Mouse (Mus musculus): ENCODE data around the gene Dapk1. TPM values are rescaled to one million over a fixed set of nuclear protein-coding genes. Genes with fewer than 3 reads are reported as not detected.

Dapk1 gene
- polyA plus RNA-seq, 1 experiment from 2014 or later = 34.1 TPM

DNA sequence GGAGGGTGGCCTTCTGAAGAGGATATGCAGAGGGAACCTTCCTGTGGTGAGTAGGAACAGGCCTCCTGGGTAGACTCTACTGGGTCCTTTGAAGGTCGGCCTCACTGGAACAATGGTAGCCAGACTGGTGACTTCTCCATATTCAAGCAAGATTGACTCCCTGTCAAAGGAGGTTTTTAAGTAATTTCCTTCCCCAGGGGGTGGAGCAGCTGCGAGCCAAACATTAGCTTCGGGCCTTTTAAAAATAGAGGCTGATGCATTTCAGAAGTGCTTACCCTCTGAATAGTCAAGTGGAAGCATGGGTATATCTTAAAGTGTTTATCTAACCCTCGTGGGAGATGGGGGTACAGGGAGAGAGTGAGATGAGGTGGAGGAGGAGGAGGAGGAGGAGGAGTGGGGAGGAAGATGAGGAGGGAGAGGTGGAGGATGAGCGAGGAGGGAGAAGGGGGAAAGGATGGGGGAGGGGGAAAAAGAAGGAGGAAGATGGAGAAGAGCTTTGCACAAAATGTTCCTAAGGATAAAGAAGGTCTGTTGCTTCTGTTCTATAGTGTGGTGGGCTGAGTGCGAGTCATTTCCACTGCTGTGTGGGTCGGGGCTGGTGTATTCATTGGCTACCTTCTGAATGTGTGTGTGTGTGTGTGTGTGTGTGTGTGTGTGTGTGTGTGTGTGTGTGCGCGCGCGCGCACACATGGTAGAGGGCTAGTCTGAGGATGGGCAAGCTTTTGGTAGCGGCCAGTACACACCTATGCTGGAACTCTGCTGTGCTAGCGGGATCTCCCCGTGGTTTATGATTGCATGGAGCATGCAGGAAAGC lies 26.3 kb downstream of the Dapk1 start:
- no peak for ATAC-seq
- H3K9ac ChIP-seq (ENCODE audit: low read length) = no peak overlapping the region
- H3K27me3 ChIP-seq (replicated peaks; ENCODE audit: control insufficient read depth, insufficient read depth, low read length) = no peaks in the 10 kb centered on the region
- H3K4me1 ChIP-seq (ENCODE audit: control insufficient read depth, insufficient read depth, low read length) = 0 out of 2 replicates have a peak, but pooled peaks cover 2% of the 10 kb centered on the region
- 30% methylated on average over 15 of the region's 15 CpGs for WGBS
- no peaks in the 10 kb centered on the region for H3K9me3 ChIP-seq (replicated peaks; ENCODE audit: control insufficient read depth, low read length)
- DNase-seq (ENCODE audit: low spot score) = no peak
- H3K4me2 ChIP-seq (ENCODE audit: low read length) = no peak overlapping the region
- no peak overlapping the region for H3K4me3 ChIP-seq (ENCODE audit: low read depth, low read length)
- no peak overlapping the region for H3K27ac ChIP-seq (ENCODE audit: low read depth, low read length)
- H3K36me3 ChIP-seq (ENCODE audit: control insufficient read depth, insufficient read depth, low read length) = no peaks in the 10 kb centered on the region

DNA sequence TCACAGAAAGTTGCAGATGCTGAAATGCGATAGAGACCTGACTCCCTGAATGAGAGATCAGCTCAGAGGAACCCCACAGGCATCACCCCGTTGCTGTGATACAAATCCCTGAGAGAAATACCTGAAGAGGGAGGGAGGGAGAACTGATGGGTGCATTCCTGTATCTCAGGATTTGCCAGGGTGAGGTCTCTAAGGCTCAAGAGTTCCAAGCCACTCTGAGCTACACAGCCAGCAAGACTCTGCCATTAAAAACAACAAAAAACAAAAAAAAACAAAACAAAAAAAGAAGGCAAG lies 26.9 kb downstream of the Dapk1 start:
- H3K4me3 ChIP-seq (ENCODE audit: low read depth, low read length) = no peak overlapping the region
- ATAC-seq = no peak

GRCm38 (mm10) chr13:60629419-60629818 lies 27.7 kb downstream of the Dapk1 start:
- H3K9me3 ChIP-seq (replicated peaks; ENCODE audit: control insufficient read depth, low read length) = no peaks in the 10 kb centered on the region
- H3K9ac ChIP-seq (ENCODE audit: low read length) = no peak overlapping the region
- no peaks in the 10 kb centered on the region for H3K36me3 ChIP-seq (ENCODE audit: control insufficient read depth, insufficient read depth, low read length)
- DNase-seq (ENCODE audit: low spot score) (no peak), ATAC-seq (no peak)
- no peak overlapping the region for H3K4me2 ChIP-seq (ENCODE audit: low read length)
- H3K27me3 ChIP-seq (replicated peaks; ENCODE audit: control insufficient read depth, insufficient read depth, low read length) = no peaks in the 10 kb centered on the region
- no peak overlapping the region for H3K27ac ChIP-seq (ENCODE audit: low read depth, low read length)
- 96% methylated on average over 9 of the region's 9 CpGs for WGBS
- H3K4me1 ChIP-seq (ENCODE audit: control insufficient read depth, insufficient read depth, low read length) = 0 out of 2 replicates have a peak, but pooled peaks cover 4% of the 10 kb centered on the region
- H3K4me3 ChIP-seq (ENCODE audit: low read depth, low read length) = no peak overlapping the region

More for the DNA sequence above, 26.9 kb downstream of the Dapk1 start:
- DNase-seq (ENCODE audit: low spot score) = no peak
- 10% methylated on average over 2 of the region's 2 CpGs for WGBS
- no peaks in the 10 kb centered on the region for H3K36me3 ChIP-seq (ENCODE audit: control insufficient read depth, insufficient read depth, low read length)
- H3K4me1 ChIP-seq (ENCODE audit: control insufficient read depth, insufficient read depth, low read length) = 0 out of 2 replicates have a peak, but pooled peaks cover 2% of the 10 kb centered on the region
- no peak overlapping the region for H3K9ac ChIP-seq (ENCODE audit: low read length)
- H3K4me2 ChIP-seq (ENCODE audit: low read length) = no peak overlapping the region
- H3K27me3 ChIP-seq (replicated peaks; ENCODE audit: control insufficient read depth, insufficient read depth, low read length) = no peaks in the 10 kb centered on the region
- no peaks in the 10 kb centered on the region for H3K9me3 ChIP-seq (replicated peaks; ENCODE audit: control insufficient read depth, low read length)
- H3K27ac ChIP-seq (ENCODE audit: low read depth, low read length) = no peak overlapping the region

DNA sequence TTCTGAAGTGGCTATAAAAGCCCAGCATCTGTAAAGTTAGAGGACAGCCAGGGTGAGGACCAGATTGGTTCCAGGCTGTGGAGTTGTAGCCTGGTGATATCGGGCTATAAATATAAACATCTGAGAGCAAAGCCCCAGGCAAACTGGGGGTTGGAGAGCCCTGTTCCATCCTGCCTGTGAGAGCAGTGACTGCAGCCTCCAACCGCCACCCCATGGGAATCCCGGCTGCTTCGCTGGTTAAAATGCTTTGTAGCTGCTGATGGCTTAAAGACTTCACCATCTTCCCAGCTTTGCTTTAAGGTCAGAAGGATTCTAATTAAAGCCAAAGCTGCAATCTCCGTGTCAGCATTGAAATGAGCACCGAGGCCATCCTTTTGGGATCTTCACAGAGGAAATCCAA lies 32.2 kb downstream of the Dapk1 start:
- 48% methylated on average over 6 of the region's 6 CpGs for WGBS
- DNase-seq (ENCODE audit: low spot score) (no peak), ATAC-seq (no peak)
- H3K9me3 ChIP-seq (replicated peaks; ENCODE audit: control insufficient read depth, low read length) = no peaks in the 10 kb centered on the region
- no peaks in the 10 kb centered on the region for H3K36me3 ChIP-seq (ENCODE audit: control insufficient read depth, insufficient read depth, low read length)
- no peak overlapping the region for H3K4me2 ChIP-seq (ENCODE audit: low read length)
- no peak overlapping the region for H3K9ac ChIP-seq (ENCODE audit: low read length)
- H3K27ac ChIP-seq (ENCODE audit: low read depth, low read length) = peak overlapping the region; percentile 10; the same call in 1 of the 2 replicates
- no peaks in the 10 kb centered on the region for H3K27me3 ChIP-seq (replicated peaks; ENCODE audit: control insufficient read depth, insufficient read depth, low read length)
- H3K4me1 ChIP-seq (ENCODE audit: control insufficient read depth, insufficient read depth, low read length) = 0 out of 2 replicates have a peak, but pooled peaks cover 2% of the 10 kb centered on the region
- no peak overlapping the region for H3K4me3 ChIP-seq (ENCODE audit: low read depth, low read length)

GRCm38 (mm10) chr13:60635636-60636035 lies 33.9 kb downstream of the Dapk1 start:
- H3K4me2 ChIP-seq (ENCODE audit: low read length) = no peak overlapping the region
- no peak overlapping the region for H3K27ac ChIP-seq (ENCODE audit: low read depth, low read length)
- peaks cover 6% of the 10 kb centered on the region; the same call in 1 of the 2 replicates for H3K4me1 ChIP-seq (ENCODE audit: control insufficient read depth, insufficient read depth, low read length)
- H3K4me3 ChIP-seq (ENCODE audit: low read depth, low read length) = no peak overlapping the region
- H3K36me3 ChIP-seq (ENCODE audit: control insufficient read depth, insufficient read depth, low read length) = 0 out of 2 replicates have a peak, but pooled peaks cover 2% of the 10 kb centered on the region
- 80% methylated on average over 6 of the region's 6 CpGs for WGBS
- H3K9me3 ChIP-seq (replicated peaks; ENCODE audit: control insufficient read depth, low read length) = no peaks in the 10 kb centered on the region
- ATAC-seq = no peak
- DNase-seq (ENCODE audit: low spot score) = no peak
- H3K9ac ChIP-seq (ENCODE audit: low read length) = no peak overlapping the region
- no peaks in the 10 kb centered on the region for H3K27me3 ChIP-seq (replicated peaks; ENCODE audit: control insufficient read depth, insufficient read depth, low read length)

- H3K4me3 ChIP-seq (ENCODE audit: low read depth, low read length) = no peak overlapping the region
- ATAC-seq (no peak), DNase-seq (ENCODE audit: low spot score) (no peak)
- 70% methylated on average over 11 of the region's 11 CpGs for WGBS
- no peak overlapping the region for H3K4me2 ChIP-seq (ENCODE audit: low read length)
- H3K9ac ChIP-seq (ENCODE audit: low read length) = no peak overlapping the region
- no peaks in the 10 kb centered on the region for H3K27me3 ChIP-seq (replicated peaks; ENCODE audit: control insufficient read depth, insufficient read depth, low read length)
- H3K9me3 ChIP-seq (replicated peaks; ENCODE audit: control insufficient read depth, low read length) = no peaks in the 10 kb centered on the region
- H3K36me3 ChIP-seq (ENCODE audit: control insufficient read depth, insufficient read depth, low read length) = 0 out of 2 replicates have a peak, but pooled peaks cover 2% of the 10 kb centered on the region
- H3K4me1 ChIP-seq (ENCODE audit: control insufficient read depth, insufficient read depth, low read length) = peaks cover 4% of the 10 kb centered on the region; the same call in 1 of the 2 replicates
- no peak overlapping the region for H3K27ac ChIP-seq (ENCODE audit: low read depth, low read length)
These were observed 37.8 kb downstream of the Dapk1 start for GRCm38 (mm10) chr13:60639482-60640055.

DNA sequence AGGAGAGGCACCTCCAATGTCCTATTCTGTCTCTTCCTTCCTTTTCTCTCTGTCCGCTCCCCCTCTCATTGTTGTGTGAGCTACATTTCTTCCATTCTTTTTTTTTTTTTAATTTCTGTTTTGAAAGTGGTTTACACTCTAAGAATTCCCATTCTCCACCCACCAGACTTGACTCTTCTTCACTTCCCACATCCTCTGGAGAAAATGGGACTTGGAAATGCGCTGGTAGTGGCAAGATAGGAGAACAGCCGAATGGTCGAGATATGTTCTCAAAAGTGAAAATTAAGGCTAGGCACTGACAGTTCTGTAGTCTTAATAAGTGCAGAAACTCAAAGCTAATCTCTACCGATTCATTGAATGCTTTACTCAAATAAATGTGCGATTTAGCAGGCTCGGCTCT lies 38.7 kb downstream of the Dapk1 start:
- no peak for ATAC-seq
- H3K27me3 ChIP-seq (replicated peaks; ENCODE audit: control insufficient read depth, insufficient read depth, low read length) = no peaks in the 10 kb centered on the region
- no peak overlapping the region for H3K27ac ChIP-seq (ENCODE audit: low read depth, low read length)
- WGBS = 93% methylated on average over 7 of the region's 7 CpGs
- no peak overlapping the region for H3K4me3 ChIP-seq (ENCODE audit: low read depth, low read length)
- H3K9me3 ChIP-seq (replicated peaks; ENCODE audit: control insufficient read depth, low read length) = no peaks in the 10 kb centered on the region
- H3K9ac ChIP-seq (ENCODE audit: low read length) = no peak overlapping the region
- 0 out of 2 replicates have a peak, but pooled peaks cover 2% of the 10 kb centered on the region for H3K36me3 ChIP-seq (ENCODE audit: control insufficient read depth, insufficient read depth, low read length)
- H3K4me2 ChIP-seq (ENCODE audit: low read length) = no peak overlapping the region
- no peak for DNase-seq (ENCODE audit: low spot score)
- H3K4me1 ChIP-seq (ENCODE audit: control insufficient read depth, insufficient read depth, low read length) = peaks cover 4% of the 10 kb centered on the region; the same call in 1 of the 2 replicates

- WGBS = 89% methylated on average over 5 of the region's 5 CpGs
These were observed 42.7 kb downstream of the Dapk1 start for GRCm38 (mm10) chr13:60644457-60644889.

GRCm38 (mm10) chr13:60646791-60647190 lies 45.0 kb downstream of the Dapk1 start:
- H3K27me3 ChIP-seq (replicated peaks; ENCODE audit: control insufficient read depth, insufficient read depth, low read length) = no peaks in the 10 kb centered on the region
- no peak overlapping the region for H3K4me2 ChIP-seq (ENCODE audit: low read length)
- no peak overlapping the region for H3K9ac ChIP-seq (ENCODE audit: low read length)
- no peaks in the 10 kb centered on the region for H3K4me1 ChIP-seq (ENCODE audit: control insufficient read depth, insufficient read depth, low read length)
- DNase-seq (ENCODE audit: low spot score) = no peak
- no peaks in the 10 kb centered on the region for H3K9me3 ChIP-seq (replicated peaks; ENCODE audit: control insufficient read depth, low read length)
- WGBS = 98% methylated on average over 3 of the region's 3 CpGs
- H3K4me3 ChIP-seq (ENCODE audit: low read depth, low read length) = no peak overlapping the region
- no peak overlapping the region for H3K27ac ChIP-seq (ENCODE audit: low read depth, low read length)
- no peak for ATAC-seq
- 0 out of 2 replicates have a peak, but pooled peaks cover 2% of the 10 kb centered on the region for H3K36me3 ChIP-seq (ENCODE audit: control insufficient read depth, insufficient read depth, low read length)

More at GRCm38 (mm10) chr13:60644457-60644889, 42.7 kb downstream of the Dapk1 start:
- ATAC-seq (no peak), DNase-seq (ENCODE audit: low spot score) (no peak)
- Histone ChIP-seq H3K4me3 (ENCODE audit: low read depth, low read length) (no peak overlapping the region), H3K4me2 (ENCODE audit: low read length) (no peak overlapping the region), H3K9me3 (replicated peaks; ENCODE audit: control insufficient read depth, low read length) (no peaks in the 10 kb centered on the region), H3K27me3 (replicated peaks; ENCODE audit: control insufficient read depth, insufficient read depth, low read length) (no peaks in the 10 kb centered on the region), H3K27ac (ENCODE audit: low read depth, low read length) (no peak overlapping the region), H3K9ac (ENCODE audit: low read length) (no peak overlapping the region), H3K36me3 (ENCODE audit: control insufficient read depth, insufficient read depth, low read length) (0 out of 2 replicates have a peak, but pooled peaks cover 2% of the 10 kb centered on the region), H3K4me1 (ENCODE audit: control insufficient read depth, insufficient read depth, low read length) (peaks cover 3% of the 10 kb centered on the region; the same call in 1 of the 2 replicates)

Measured in forebrain, embryonic 14.5 days (tissue).